Mouse (Mus musculus) heart, embryonic 10.5 days (tissue): Measurements from ENCODE around the gene Atg14. TPM values are rescaled to one million over a fixed set of nuclear protein-coding genes. Genes with fewer than 3 reads are reported as not detected.

ENCODE experiments used
- DNase-seq: peaks from one replicate; pipeline ENCODE4 v3.0.0-alpha.2; 2017; ENCODE audit warnings: low spot score
- H3K27ac ChIP-seq: fragments of 300-500 bp; sonication (generic); 2 replicates; pipeline ENCODE4 v1.5.1; 2016; ENCODE audit warnings: mild to moderate bottlenecking
- H3K27me3 ChIP-seq: fragments of 300-500 bp; sonication (generic); 2 replicates; pipeline ENCODE4 v1.6.1; 2016; ENCODE audit warnings: mild to moderate bottlenecking; ENCODE audit not compliant: poor library complexity, insufficient read depth, severe bottlenecking
- H3K36me3 ChIP-seq: fragments of 300-500 bp; sonication (generic); 2 replicates; pipeline ENCODE4 v1.6.1; 2016; ENCODE audit warnings: mild to moderate bottlenecking, moderate library complexity
- H3K4me1 ChIP-seq: fragments of 300-500 bp; sonication (generic); 2 replicates; pipeline ENCODE4 v1.6.1; 2016; ENCODE audit warnings: mild to moderate bottlenecking
- H3K4me3 ChIP-seq: fragments of 300-500 bp; sonication (generic); 2 replicates; pipeline ENCODE4 v1.5.1; 2016; ENCODE audit warnings: mild to moderate bottlenecking, moderate library complexity
- H3K9me3 ChIP-seq: fragments of 300-500 bp; sonication (generic); 2 replicates; pipeline ENCODE4 v1.6.1; 2016; ENCODE audit warnings: mild to moderate bottlenecking, moderate library complexity
- WGBS: fragments of 180-500 bp; shearing (Covaris S2); methylation state at CpG from one replicate; pipeline ENCODE4 v1.1.7; 2016; 5-methylcytosine and 5-hydroxymethylcytosine counted together
- polyA plus RNA-seq: library from polyadenylated mRNA; unstranded; fragments of >200 nt; fragmentation: Nextera tagmentation; extraction: Ambion mirVana; gene quantifications from 2 replicates; pipeline ENCODE4 v1.2.1, GENCODE M21; 2016

Atg14 gene
- polyA plus RNA-seq, 1 experiment from 2014 or later: 11.7 TPM

GRCm38 (mm10) chr14:47518619-47519018, 51.8 kb downstream of the Atg14 start:
- H3K36me3 ChIP-seq: no peaks in the 10 kb centered on the region
- H3K9me3 ChIP-seq: no peaks in the 10 kb centered on the region
- H3K27me3 ChIP-seq: no peaks in the 10 kb centered on the region
- WGBS: 67% methylated on average over 6 of the region's 6 CpGs
- H3K4me1 ChIP-seq: peaks cover 26% of the 10 kb centered on the region
- DNase-seq: no peak
- H3K4me3 ChIP-seq: no peak overlapping the region
- H3K27ac ChIP-seq: no peak overlapping the region

- Histone ChIP-seq H3K27ac (no peak overlapping the region), H3K4me3 (no peak overlapping the region), H3K27me3 (no peaks in the 10 kb centered on the region), H3K9me3 (no peaks in the 10 kb centered on the region), H3K36me3 (no peaks in the 10 kb centered on the region), H3K4me1 (peaks cover 20% of the 10 kb centered on the region)
- DNase-seq: no peak
- WGBS: 83% methylated on average over 6 of the region's 6 CpGs
These were observed 53.7 kb downstream of the Atg14 start for GRCm38 (mm10) chr14:47516755-47517154.

GRCm38 (mm10) chr14:47515636-47516035, 54.8 kb downstream of the Atg14 start:
- DNase-seq: no peak
- peaks cover 13% of the 10 kb centered on the region for H3K4me1 ChIP-seq
- H3K9me3 ChIP-seq: no peaks in the 10 kb centered on the region
- no peak overlapping the region for H3K4me3 ChIP-seq
- H3K27me3 ChIP-seq: no peaks in the 10 kb centered on the region
- H3K36me3 ChIP-seq: no peaks in the 10 kb centered on the region
- WGBS: 71% methylated on average over 8 of the region's 8 CpGs
- H3K27ac ChIP-seq: peak overlapping the region; percentile 67; the same call in 1 of the 2 replicates

GRCm38 (mm10) chr14:47514816-47515453, 55.5 kb downstream of the Atg14 start:
- peak overlapping the region; percentile 67 for H3K27ac ChIP-seq
- H3K4me3 ChIP-seq: no peak overlapping the region
- no peaks in the 10 kb centered on the region for H3K36me3 ChIP-seq
- no peaks in the 10 kb centered on the region for H3K27me3 ChIP-seq
- peaks cover 13% of the 10 kb centered on the region for H3K4me1 ChIP-seq
- H3K9me3 ChIP-seq: no peaks in the 10 kb centered on the region
- no peak for DNase-seq
- 54% methylated on average over 7 of the region's 7 CpGs for WGBS

- 87% methylated on average over 3 of the region's 3 CpGs for WGBS
- no peak overlapping the region for H3K4me3 ChIP-seq
These were observed 56.8 kb downstream of the Atg14 start for GRCm38 (mm10) chr14:47513606-47514005.

GRCm38 (mm10) chr14:47510244-47510643, 60.2 kb downstream of the Atg14 start:
- Histone ChIP-seq H3K27me3 (no peaks in the 10 kb centered on the region), H3K4me3 (no peak overlapping the region), H3K9me3 (no peaks in the 10 kb centered on the region), H3K4me1 (peaks cover 9% of the 10 kb centered on the region; the same call in 1 of the 2 replicates), H3K36me3 (peaks cover 2% of the 10 kb centered on the region; the same call in 1 of the 2 replicates), H3K27ac (no peak overlapping the region)
- no peak for DNase-seq
- WGBS: 92% methylated on average over 4 of the region's 4 CpGs

More at GRCm38 (mm10) chr14:47513606-47514005, 56.8 kb downstream of the Atg14 start:
- Histone ChIP-seq H3K4me1 (peaks cover 13% of the 10 kb centered on the region), H3K9me3 (no peaks in the 10 kb centered on the region), H3K27me3 (no peaks in the 10 kb centered on the region), H3K27ac (no peak overlapping the region), H3K36me3 (no peaks in the 10 kb centered on the region)
- DNase-seq: no peak

- DNase-seq: no peak
- no peak overlapping the region for H3K4me3 ChIP-seq
These were observed 62.4 kb downstream of the Atg14 start for GRCm38 (mm10) chr14:47508035-47508434.

GRCm38 (mm10) chr14:47506676-47507075, 63.8 kb downstream of the Atg14 start:
- H3K27me3 ChIP-seq: no peaks in the 10 kb centered on the region
- H3K36me3 ChIP-seq: peaks cover 7% of the 10 kb centered on the region; the same call in 1 of the 2 replicates
- H3K4me1 ChIP-seq: 0 out of 2 replicates have a peak, but pooled peaks cover 10% of the 10 kb centered on the region
- H3K9me3 ChIP-seq: no peaks in the 10 kb centered on the region
- no peak overlapping the region for H3K4me3 ChIP-seq
- no peak for DNase-seq
- 94% methylated on average over 5 of the region's 5 CpGs for WGBS
- H3K27ac ChIP-seq: no peak overlapping the region

More at GRCm38 (mm10) chr14:47508035-47508434, 62.4 kb downstream of the Atg14 start:
- no peaks in the 10 kb centered on the region for H3K27me3 ChIP-seq
- H3K36me3 ChIP-seq: peaks cover 7% of the 10 kb centered on the region; the same call in 1 of the 2 replicates
- 0 out of 2 replicates have a peak, but pooled peaks cover 13% of the 10 kb centered on the region for H3K4me1 ChIP-seq
- H3K9me3 ChIP-seq: no peaks in the 10 kb centered on the region
- H3K27ac ChIP-seq: no peak overlapping the region

- no peaks in the 10 kb centered on the region for H3K9me3 ChIP-seq
- 0 out of 2 replicates have a peak, but pooled peaks cover 10% of the 10 kb centered on the region for H3K4me1 ChIP-seq
- 67% methylated on average over 3 of the region's 3 CpGs for WGBS
- H3K4me3 ChIP-seq: no peak overlapping the region
- peaks cover 7% of the 10 kb centered on the region; the same call in 1 of the 2 replicates for H3K36me3 ChIP-seq
- no peaks in the 10 kb centered on the region for H3K27me3 ChIP-seq
- no peak overlapping the region for H3K27ac ChIP-seq
- no peak for DNase-seq
These were observed 66.4 kb downstream of the Atg14 start for GRCm38 (mm10) chr14:47504036-47504435.

- Histone ChIP-seq H3K36me3 (peaks cover 4% of the 10 kb centered on the region; the same call in 1 of the 2 replicates), H3K4me1 (0 out of 2 replicates have a peak, but pooled peaks cover 5% of the 10 kb centered on the region), H3K27ac (no peak overlapping the region), H3K9me3 (no peaks in the 10 kb centered on the region), H3K4me3 (no peak overlapping the region), H3K27me3 (no peaks in the 10 kb centered on the region)
- 76% methylated on average over 5 of the region's 5 CpGs for WGBS
- DNase-seq: no peak
These were observed 71.8 kb downstream of the Atg14 start for GRCm38 (mm10) chr14:47498632-47499031.

GRCm38 (mm10) chr14:47497166-47497565, 73.3 kb downstream of the Atg14 start:
- Histone ChIP-seq H3K27me3 (no peaks in the 10 kb centered on the region), H3K4me1 (no peaks in the 10 kb centered on the region), H3K36me3 (peaks cover 4% of the 10 kb centered on the region; the same call in 1 of the 2 replicates), H3K27ac (no peak overlapping the region), H3K4me3 (no peak overlapping the region), H3K9me3 (no peaks in the 10 kb centered on the region)
- no peak for DNase-seq
- 68% methylated on average over 3 of the region's 3 CpGs for WGBS

- no peaks in the 10 kb centered on the region for H3K4me1 ChIP-seq
- 95% methylated on average over 3 of the region's 3 CpGs for WGBS
- no peak for DNase-seq
- H3K4me3 ChIP-seq: no peak overlapping the region
- no peaks in the 10 kb centered on the region for H3K27me3 ChIP-seq
- peaks cover 4% of the 10 kb centered on the region; the same call in 1 of the 2 replicates for H3K36me3 ChIP-seq
- H3K9me3 ChIP-seq: no peaks in the 10 kb centered on the region
- no peak overlapping the region for H3K27ac ChIP-seq
These were observed 74.5 kb downstream of the Atg14 start for GRCm38 (mm10) chr14:47495951-47496350.

GRCm38 (mm10) chr14:47493592-47494361, 76.7 kb downstream of the Atg14 start:
- WGBS: 81% methylated on average over 2 of the region's 2 CpGs
- H3K27ac ChIP-seq: no peak overlapping the region
- H3K27me3 ChIP-seq: no peaks in the 10 kb centered on the region
- H3K4me3 ChIP-seq: no peak overlapping the region
- no peak for DNase-seq
- peaks cover 4% of the 10 kb centered on the region; the same call in 1 of the 2 replicates for H3K36me3 ChIP-seq
- H3K9me3 ChIP-seq: no peaks in the 10 kb centered on the region
- H3K4me1 ChIP-seq: peaks cover 7% of the 10 kb centered on the region; the same call in 1 of the 2 replicates
